Mouse (Mus musculus) cerebellum, adult (tissue): ENCODE results near the gene Taf1.

ENCODE experiments used
- ATAC-seq: cut with Nextera tagmentation; 2 replicates; pipeline ENCODE4 v1.9.2; 2017; ENCODE audit warnings: mild to moderate bottlenecking, moderate library complexity, mixed read lengths; ENCODE audit not compliant: insufficient number of reproducible peaks, low FRiP score, low TSS enrichment

Taf1 gene

GRCm38 (mm10) chrX:101646621-101647020 is 114.1 kb downstream of the Taf1 start:
- no peak for ATAC-seq
